Mouse (Mus musculus): Measurements from ENCODE around the gene Zc3h14.

Gene Zc3h14

GRCm38 (mm10) chr12:98737801-98738350 is 8.9 kb upstream of the Zc3h14 start:
- no peak for DNase-seq (ENCODE audit: low read depth)

- no peak for DNase-seq (ENCODE audit: low read depth)
These were observed 5.7 kb upstream of the Zc3h14 start for GRCm38 (mm10) chr12:98741011-98741501.

- DNase-seq (ENCODE audit: low read depth), result no peak
These were observed 1.1 kb upstream of the Zc3h14 start for GRCm38 (mm10) chr12:98745626-98746025.

GRCm38 (mm10) chr12:98746131-98746530 is 633 bp upstream of the Zc3h14 start:
- no peak for DNase-seq (ENCODE audit: low read depth)

GRCm38 (mm10) chr12:98747380-98747753 is 603 bp downstream of the Zc3h14 start:
- no peak for DNase-seq (ENCODE audit: low read depth)

GRCm38 (mm10) chr12:98757636-98758035 is 10.9 kb downstream of the Zc3h14 start:
- peak; percentile 62 for DNase-seq (ENCODE audit: low read depth)

GRCm38 (mm10) chr12:98759700-98760099 is 12.9 kb downstream of the Zc3h14 start:
- no peak for DNase-seq (ENCODE audit: low read depth)

GRCm38 (mm10) chr12:98766241-98766640 is 19.5 kb downstream of the Zc3h14 start:
- DNase-seq (ENCODE audit: low read depth), result no peak

- DNase-seq (ENCODE audit: low read depth), result no peak
These were observed 30.7 kb downstream of the Zc3h14 start for GRCm38 (mm10) chr12:98777509-98777908.

- DNase-seq (ENCODE audit: low read depth), result peak; percentile 25
These were observed 32.4 kb downstream of the Zc3h14 start for GRCm38 (mm10) chr12:98779148-98779547.

- no peak for DNase-seq (ENCODE audit: low read depth)
These were observed 37.5 kb downstream of the Zc3h14 start for GRCm38 (mm10) chr12:98784251-98784650.

- no peak for DNase-seq (ENCODE audit: low read depth)
These were observed 49.1 kb downstream of the Zc3h14 start for GRCm38 (mm10) chr12:98795731-98796318.

GRCm38 (mm10) chr12:98800334-98800733 is 53.6 kb downstream of the Zc3h14 start:
- no peak for DNase-seq (ENCODE audit: low read depth)

- no peak for DNase-seq (ENCODE audit: low read depth)
These were observed 55.5 kb downstream of the Zc3h14 start for GRCm38 (mm10) chr12:98802245-98802644.

- DNase-seq (ENCODE audit: low read depth), result no peak
These were observed 57.4 kb downstream of the Zc3h14 start for GRCm38 (mm10) chr12:98804078-98804748.

GRCm38 (mm10) chr12:98820781-98821180 is 74.0 kb downstream of the Zc3h14 start:
- no peak for DNase-seq (ENCODE audit: low read depth)

- no peak for DNase-seq (ENCODE audit: low read depth)
These were observed 84.4 kb downstream of the Zc3h14 start for GRCm38 (mm10) chr12:98831122-98831521.

GRCm38 (mm10) chr12:98832929-98833598 is 86.3 kb downstream of the Zc3h14 start:
- no peak for DNase-seq (ENCODE audit: low read depth)

- no peak for DNase-seq (ENCODE audit: low read depth)
These were observed 87.1 kb downstream of the Zc3h14 start for GRCm38 (mm10) chr12:98833901-98834300.

- no peak for DNase-seq (ENCODE audit: low read depth)
These were observed 88.1 kb downstream of the Zc3h14 start for GRCm38 (mm10) chr12:98834879-98835278.

- no peak for DNase-seq (ENCODE audit: low read depth)
These were observed 88.7 kb downstream of the Zc3h14 start for GRCm38 (mm10) chr12:98835466-98835865.

All from fibroblast of lung, adult 2 months (primary cell).